Mouse (Mus musculus) myocyte (in vitro differentiated cells): ENCODE measurements at regions not wholly inside any gene's neighbourhood (a gene's known extent, or its start where the extent isn't known, plus 50 kb on each side); places are given as distances from the start of the nearest gene placed in this dataset.

Experiments
- H3K27me3 ChIP-seq: one replicate; pipeline ENCODE4 v1.6.1; 2011; ENCODE audit not compliant: control insufficient read depth, insufficient read depth, insufficient read length
- H3K36me3 ChIP-seq: one replicate; pipeline ENCODE4 v1.6.1; 2011; ENCODE audit not compliant: control insufficient read depth, insufficient read depth
- H3K4me2 ChIP-seq: one replicate; pipeline ENCODE4 v1.6.1; 2011; ENCODE audit warnings: low read depth, control low read depth
- H3K4me3 ChIP-seq: one replicate; pipeline ENCODE4 v1.5.1; 2011; ENCODE audit warnings: mild to moderate bottlenecking, control low read depth, moderate library complexity
- H3K79me2 ChIP-seq: one replicate; pipeline ENCODE4 v1.6.1; 2011; ENCODE audit not compliant: control insufficient read depth, insufficient read depth
- H3ac ChIP-seq: one replicate; pipeline ENCODE4 v1.6.1; 2011; ENCODE audit not compliant: control insufficient read depth, insufficient read length
- CEBPB ChIP-seq: IDR thresholded peaks from 2 replicates; pipeline ENCODE4 v1.6.1; 2011; ENCODE audit warnings: mild to moderate bottlenecking, moderate library complexity; ENCODE audit not compliant: poor library complexity, insufficient read depth, severe bottlenecking
- E2F4 ChIP-seq: IDR thresholded peaks from one replicate; pipeline ENCODE4 v1.6.1; 2011; ENCODE audit warnings: mild to moderate bottlenecking, control low read depth, moderate library complexity; ENCODE audit not compliant: insufficient read depth
- MAX ChIP-seq: IDR thresholded peaks from one replicate; pipeline ENCODE4 v1.6.1; 2011; ENCODE audit warnings: low read depth, mild to moderate bottlenecking, control low read depth
- MYOD1 ChIP-seq, 3 experiments: IDR thresholded peaks; one replicate each; pipeline ENCODE4 v1.6.1; 2011; ENCODE audit warnings: control low read depth in 2 of 3, low read depth in 2 of 3, mild to moderate bottlenecking in 2 of 3, moderate library complexity in 1 of 3; ENCODE audit not compliant: insufficient read length in 2 of 3, control insufficient read depth in 1 of 3
- MYOG ChIP-seq, 3 experiments: IDR thresholded peaks; one replicate each; pipeline ENCODE4 v1.6.1; 2011; ENCODE audit warnings: control low read depth in 2 of 3, low read depth in 2 of 3, mild to moderate bottlenecking in 2 of 3; ENCODE audit not compliant: insufficient read length in 2 of 3, control insufficient read depth in 1 of 3, insufficient read depth in 1 of 3
- POLR2A ChIP-seq: IDR thresholded peaks from one replicate; pipeline ENCODE4 v1.6.1; 2011; ENCODE audit warnings: low read depth, mild to moderate bottlenecking, control low read depth, moderate library complexity; ENCODE audit not compliant: insufficient read length
- POLR2AphosphoS2 ChIP-seq: IDR thresholded peaks from one replicate; pipeline ENCODE4 v1.6.1; 2011; ENCODE audit warnings: low read depth, control low read depth; ENCODE audit not compliant: insufficient read length
- REST ChIP-seq: IDR thresholded peaks from one replicate; pipeline ENCODE4 v1.6.1; 2011; ENCODE audit warnings: mild to moderate bottlenecking, control low read depth, moderate library complexity; ENCODE audit not compliant: insufficient read depth, insufficient read length
- SRF ChIP-seq: IDR thresholded peaks from one replicate; pipeline ENCODE4 v1.6.1; 2011; ENCODE audit warnings: low read depth; ENCODE audit not compliant: control insufficient read depth, insufficient read length
- TCF12 ChIP-seq: IDR thresholded peaks from one replicate; pipeline ENCODE4 v1.6.1; 2011; ENCODE audit warnings: mild to moderate bottlenecking, control low read depth; ENCODE audit not compliant: poor library complexity, insufficient read depth, severe bottlenecking
- TCF3 ChIP-seq: IDR thresholded peaks from one replicate; pipeline ENCODE4 v1.6.1; 2011; ENCODE audit warnings: low read depth, control low read depth; ENCODE audit not compliant: insufficient read length
- USF1 ChIP-seq: IDR thresholded peaks from one replicate; pipeline ENCODE4 v1.6.1; 2011; ENCODE audit warnings: low read depth, mild to moderate bottlenecking, control low read depth, moderate library complexity

GRCm38 (mm10) chr6:89090096-89090495 is 188.0 kb downstream of the Tpra1 start:
- no peak overlapping the region for H3ac ChIP-seq
- H3K36me3 ChIP-seq = no peaks in the 10 kb centered on the region
- no peak overlapping the region for H3K4me3 ChIP-seq
- H3K4me2 ChIP-seq = no peak overlapping the region
- H3K79me2 ChIP-seq = no peaks in the 10 kb centered on the region
- H3K27me3 ChIP-seq = no peaks in the 10 kb centered on the region
- TF ChIP-seq POLR2A (no peak), MYOG (IDR thresholded peaks at IDR 0.05; ENCODE audit: control insufficient read depth in 1 of 3, insufficient read depth in 1 of 3, insufficient read length in 2 of 3, low read depth in 2 of 3) (no peak), POLR2AphosphoS2 (no peak), TCF3 (no peak), REST (no peak), E2F4 (no peak), MAX (no peak), USF1 (no peak), MYOD1 (IDR thresholded peaks at IDR 0.05; ENCODE audit: control insufficient read depth in 1 of 3, insufficient read length in 2 of 3, low read depth in 2 of 3) (no peak), CEBPB (no peak), SRF (no peak), TCF12 (no peak)

GRCm38 (mm10) chr6:89095911-89096310 is 193.9 kb downstream of the Tpra1 start:
- TF ChIP-seq POLR2AphosphoS2 (no peak), MYOD1 (IDR thresholded peaks at IDR 0.05; ENCODE audit: control insufficient read depth in 1 of 3, insufficient read length in 2 of 3, low read depth in 2 of 3) (no peak), MYOG (IDR thresholded peaks at IDR 0.05; ENCODE audit: control insufficient read depth in 1 of 3, insufficient read depth in 1 of 3, insufficient read length in 2 of 3, low read depth in 2 of 3) (no peak), TCF3 (no peak), USF1 (no peak), MAX (no peak), TCF12 (no peak), REST (no peak), POLR2A (no peak), CEBPB (no peak), E2F4 (no peak), SRF (no peak)
- H3K79me2 ChIP-seq = no peaks in the 10 kb centered on the region
- no peak overlapping the region for H3ac ChIP-seq
- H3K4me3 ChIP-seq = no peak overlapping the region
- no peak overlapping the region for H3K4me2 ChIP-seq
- no peaks in the 10 kb centered on the region for H3K27me3 ChIP-seq
- H3K36me3 ChIP-seq = no peaks in the 10 kb centered on the region

- Histone ChIP-seq H3K27me3 (no peaks in the 10 kb centered on the region), H3K36me3 (no peaks in the 10 kb centered on the region), H3K4me3 (no peak overlapping the region), H3K79me2 (no peaks in the 10 kb centered on the region), H3K4me2 (no peak overlapping the region), H3ac (no peak overlapping the region)
- TF ChIP-seq CEBPB (no peak), SRF (no peak)
Measured at GRCm38 (mm10) chr6:89097531-89097930, 195.5 kb downstream of the Tpra1 start.

- Histone ChIP-seq H3K36me3 (no peaks in the 10 kb centered on the region), H3K4me2 (no peak overlapping the region), H3ac (no peak overlapping the region), H3K4me3 (no peak overlapping the region), H3K79me2 (no peaks in the 10 kb centered on the region), H3K27me3 (no peaks in the 10 kb centered on the region)
- TF ChIP-seq CEBPB (no peak), MAX (no peak), REST (no peak), USF1 (peak; percentile 14), SRF (no peak), E2F4 (no peak), POLR2AphosphoS2 (no peak)
Measured at GRCm38 (mm10) chr6:89119241-89119640, 217.2 kb downstream of the Tpra1 start.

GRCm38 (mm10) chr6:89121023-89121745 is 219.1 kb downstream of the Tpra1 start:
- Histone ChIP-seq H3K4me2 (no peak overlapping the region), H3K79me2 (no peaks in the 10 kb centered on the region), H3ac (no peak overlapping the region), H3K27me3 (no peaks in the 10 kb centered on the region), H3K4me3 (no peak overlapping the region), H3K36me3 (no peaks in the 10 kb centered on the region)
- no peak for TF ChIP-seq TCF3
- TF ChIP-seq MYOD1 (IDR thresholded peaks at IDR 0.05; ENCODE audit: control insufficient read depth in 1 of 3, insufficient read length in 2 of 3, low read depth in 2 of 3) = peak in 2 of 3 experiments; percentile 58 to 77
